Mouse (Mus musculus) heart, postnatal 4 days (tissue): ENCODE data around the gene Ndfip2. TPM values are rescaled to one million over a fixed set of nuclear protein-coding genes. Genes with fewer than 3 reads are reported as not detected.

Source experiments
- DNase-seq: peaks from one replicate; pipeline ENCODE4 v3.0.0; 2021
- total RNA-seq, 2 experiments: library from RNA; stranded (reverse); gene quantifications; 2 replicates each; pipeline ENCODE4 v1.2.3; 2021

Ndfip2 gene
- total RNA-seq: 10 to 100 TPM; 33.9 to 35.4 TPM

DNA sequence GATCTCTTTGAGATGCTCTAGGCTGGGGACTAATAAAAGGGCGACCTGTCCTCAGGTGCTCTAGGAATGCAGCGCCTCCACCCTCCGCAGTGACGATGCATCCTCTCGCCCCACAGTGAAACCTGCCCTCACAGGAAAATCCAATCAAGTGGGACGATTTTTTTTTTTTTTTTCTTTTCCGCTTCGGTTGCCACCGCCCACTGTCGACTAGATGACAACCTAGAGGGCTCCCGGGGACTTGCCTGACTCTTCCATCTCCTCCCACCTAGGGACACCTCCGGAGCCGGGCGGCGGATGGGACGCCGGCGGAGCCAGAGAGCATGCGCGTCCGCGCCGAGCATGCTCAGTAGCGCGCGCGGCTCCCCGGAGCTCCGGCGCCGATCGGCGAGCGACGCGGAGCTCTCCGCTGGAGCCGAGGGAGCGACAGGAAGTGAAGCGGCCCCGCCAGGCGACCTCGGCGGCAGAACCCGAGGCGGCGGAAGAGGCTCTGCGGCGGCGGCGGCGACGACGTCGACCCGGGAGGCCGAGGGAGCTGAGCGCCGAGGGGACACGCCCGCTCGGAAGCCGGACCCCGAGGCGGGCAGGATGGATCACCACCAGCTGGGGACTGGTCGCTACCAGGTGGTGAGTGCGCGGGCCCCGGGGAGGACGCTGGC, at the start of gene Ndfip2:
Gene Ndfip2, plus strand, starts transcription at position 195 of the 656 bp plus-strand sequence.
- peak; percentile 88 for DNase-seq

DNA sequence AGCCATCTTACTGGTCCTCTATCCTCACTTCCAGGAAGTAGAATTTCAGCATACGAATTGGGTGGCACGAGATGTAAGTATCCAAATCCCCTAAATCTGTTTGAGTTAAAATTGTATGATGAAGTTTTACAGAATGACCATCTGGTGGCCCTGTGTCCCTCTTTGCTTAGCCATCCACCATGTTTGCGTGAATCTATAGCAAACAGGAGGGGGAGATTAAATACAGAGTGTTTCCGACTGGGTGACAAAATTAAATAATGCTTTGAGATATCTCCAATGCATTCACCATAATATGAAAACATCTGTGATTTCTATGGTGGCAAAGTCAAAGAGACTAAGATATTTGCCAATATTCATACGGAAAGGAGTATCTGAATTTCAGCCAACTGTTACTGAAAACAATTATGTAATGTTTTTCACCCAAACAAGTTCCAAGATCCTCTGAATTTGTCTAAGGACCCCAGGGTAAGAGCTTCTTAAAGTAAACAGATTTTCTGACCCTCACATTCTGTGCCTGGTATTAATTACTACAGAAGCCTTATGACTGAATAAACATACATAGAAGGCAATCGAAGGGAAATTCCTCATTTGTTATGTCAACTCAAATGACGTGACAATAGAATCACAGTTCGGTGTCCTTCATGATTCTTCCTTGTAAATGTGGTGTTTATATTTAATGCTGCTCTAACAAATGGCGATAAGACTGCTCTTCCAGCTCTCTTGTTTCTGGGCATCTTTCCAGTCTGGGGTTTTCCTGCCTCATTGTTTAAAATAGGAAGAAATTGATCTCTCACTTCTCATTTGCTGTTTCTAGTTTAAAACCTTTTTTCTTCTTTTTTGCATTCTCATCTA, 38.6 kb upstream of the Ndfip2 start:
- DNase-seq: no peak

DNA sequence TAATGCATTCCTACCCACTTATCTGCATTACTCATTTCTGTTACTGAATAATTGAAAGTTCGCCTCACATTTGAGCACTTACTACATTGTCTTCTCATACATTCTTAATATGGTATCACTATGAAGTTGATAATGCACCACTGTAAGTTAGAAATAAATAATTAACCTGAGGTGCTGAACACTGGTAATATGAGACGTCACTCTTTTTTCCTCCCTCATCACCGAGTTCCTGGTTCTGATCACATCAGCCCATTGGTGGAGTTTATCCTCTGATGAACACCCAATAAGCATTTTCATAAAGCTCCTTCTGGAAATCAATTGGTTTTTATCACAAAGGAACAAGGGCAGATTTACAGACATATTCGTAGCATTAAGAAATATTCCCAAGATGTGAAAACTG, 36.1 kb upstream of the Ndfip2 start:
- no peak for DNase-seq

DNA sequence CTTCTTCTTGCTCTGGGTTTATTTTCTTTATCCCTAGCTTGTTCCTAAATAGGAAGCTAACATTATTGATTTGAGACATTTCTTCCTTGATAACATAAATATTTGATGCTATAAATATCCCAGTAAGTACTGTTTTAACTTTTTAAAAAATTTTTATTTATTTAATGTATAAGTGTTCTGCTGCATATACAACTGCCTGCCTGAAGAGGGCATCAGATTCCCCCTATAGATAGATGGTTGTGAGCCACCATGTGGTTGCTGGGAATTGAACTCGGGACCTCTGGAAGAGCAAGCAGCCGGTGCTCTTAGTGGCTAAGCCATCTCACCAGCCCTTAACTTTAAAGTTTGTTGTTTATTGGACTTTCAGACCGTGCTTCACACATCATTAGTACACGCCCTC, 32.6 kb upstream of the Ndfip2 start:
- DNase-seq: no peak

DNA sequence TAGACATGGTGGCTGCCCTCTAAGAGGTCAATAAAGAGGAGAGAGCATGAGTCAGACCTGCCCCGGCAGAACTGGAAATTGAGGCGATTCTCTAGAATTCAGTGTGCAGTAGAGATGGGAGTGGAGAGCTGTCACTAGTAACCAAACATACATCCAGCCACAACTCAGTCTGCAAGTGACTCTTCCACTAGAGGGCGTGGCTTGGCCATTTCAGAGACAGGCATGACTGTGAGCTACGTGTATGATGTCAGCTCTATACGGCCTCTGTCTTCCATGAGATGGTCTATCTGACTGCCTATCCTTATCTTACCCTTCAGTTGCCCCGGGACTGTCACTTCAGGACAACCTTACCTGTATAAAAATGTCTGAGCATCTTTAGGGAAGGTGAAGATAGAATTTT, 26.0 kb upstream of the Ndfip2 start:
- DNase-seq: peak; percentile 10

DNA sequence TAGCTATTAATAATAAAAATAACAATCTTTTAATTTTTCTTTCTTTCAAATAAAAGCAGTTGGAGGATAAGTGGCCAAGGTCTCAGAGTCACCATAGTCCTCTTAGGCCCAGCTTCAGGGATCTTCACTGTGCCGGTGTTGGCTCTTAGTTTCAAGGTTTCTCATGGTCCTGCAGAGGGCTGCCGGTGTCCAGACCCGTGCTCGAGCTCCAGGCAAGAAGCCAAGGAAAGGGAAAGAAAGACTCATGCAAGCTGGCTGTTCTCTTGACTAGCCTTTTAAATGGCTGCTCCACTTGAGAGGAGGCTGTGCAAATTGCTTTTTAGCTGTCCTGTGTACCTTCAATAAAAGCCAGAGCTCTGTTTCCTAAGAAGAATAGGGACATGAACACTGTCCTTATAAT, 21.8 kb upstream of the Ndfip2 start:
- DNase-seq: peak; percentile 44

DNA sequence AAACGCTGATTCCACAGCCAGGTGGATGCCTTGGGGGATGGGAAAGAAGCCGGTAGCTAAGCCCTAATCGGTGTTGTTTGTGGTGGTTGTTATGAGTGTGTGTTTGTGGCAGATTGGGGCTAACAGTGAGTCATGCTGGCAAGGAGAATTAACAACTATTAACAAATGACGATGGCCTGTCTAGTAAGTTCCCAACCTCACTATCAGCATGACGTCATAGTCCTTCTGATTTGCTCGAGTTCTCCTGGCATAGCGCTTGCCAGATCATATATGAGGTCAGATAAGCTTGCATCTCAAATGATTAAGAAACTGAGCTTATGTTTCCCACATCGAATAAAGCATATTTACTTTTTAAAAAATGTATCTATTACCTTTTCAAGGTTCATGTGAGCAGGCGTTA, 20.6 kb upstream of the Ndfip2 start:
- no peak for DNase-seq

DNA sequence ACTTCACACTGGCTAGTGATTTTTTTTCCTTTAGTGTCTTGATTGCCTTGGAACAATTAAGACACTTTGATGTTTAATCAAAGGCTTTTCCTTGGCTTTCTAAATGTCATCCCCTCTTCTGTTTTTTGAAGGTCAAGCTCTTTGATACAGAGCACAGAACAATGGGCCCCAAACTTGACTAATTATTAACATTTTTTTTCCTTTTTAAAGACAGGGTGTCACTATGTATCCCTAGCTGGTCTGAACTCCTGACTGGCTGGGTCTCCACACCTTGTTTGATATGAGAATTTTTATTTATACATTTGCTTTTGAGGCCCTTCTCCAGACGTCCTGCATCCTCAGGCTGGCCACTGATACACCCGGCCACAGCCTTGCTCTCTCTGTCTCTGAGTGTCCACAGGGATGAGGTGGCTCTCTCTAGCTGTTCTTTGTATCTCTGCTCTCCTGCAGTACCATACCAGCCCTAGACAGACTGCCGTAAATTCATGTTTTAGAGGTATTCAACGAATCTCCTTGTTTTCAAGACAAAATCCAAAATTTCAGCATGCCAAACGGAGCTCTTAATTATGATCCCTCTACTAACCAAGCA, 19.8 kb upstream of the Ndfip2 start:
- DNase-seq: no peak

DNA sequence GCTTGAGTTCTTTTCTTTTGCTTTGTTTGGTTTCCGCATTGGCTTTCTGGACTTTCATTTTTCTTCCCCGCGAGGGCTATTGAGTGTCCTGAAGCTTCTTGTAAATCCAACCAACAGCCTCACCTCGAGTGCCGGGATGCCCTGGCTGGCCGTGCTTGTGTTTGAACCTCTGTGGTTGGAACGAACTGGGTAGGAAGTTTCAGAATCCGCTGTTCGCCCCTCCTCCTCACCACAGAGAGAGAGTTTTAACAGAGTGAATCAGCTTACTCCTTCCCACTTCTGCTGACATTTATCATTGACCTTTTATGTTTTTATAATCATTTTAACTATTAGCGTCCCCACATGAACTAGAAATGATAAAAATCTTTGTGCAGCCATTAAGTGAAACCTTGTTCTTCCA, 18.3 kb upstream of the Ndfip2 start:
- DNase-seq: no peak

DNA sequence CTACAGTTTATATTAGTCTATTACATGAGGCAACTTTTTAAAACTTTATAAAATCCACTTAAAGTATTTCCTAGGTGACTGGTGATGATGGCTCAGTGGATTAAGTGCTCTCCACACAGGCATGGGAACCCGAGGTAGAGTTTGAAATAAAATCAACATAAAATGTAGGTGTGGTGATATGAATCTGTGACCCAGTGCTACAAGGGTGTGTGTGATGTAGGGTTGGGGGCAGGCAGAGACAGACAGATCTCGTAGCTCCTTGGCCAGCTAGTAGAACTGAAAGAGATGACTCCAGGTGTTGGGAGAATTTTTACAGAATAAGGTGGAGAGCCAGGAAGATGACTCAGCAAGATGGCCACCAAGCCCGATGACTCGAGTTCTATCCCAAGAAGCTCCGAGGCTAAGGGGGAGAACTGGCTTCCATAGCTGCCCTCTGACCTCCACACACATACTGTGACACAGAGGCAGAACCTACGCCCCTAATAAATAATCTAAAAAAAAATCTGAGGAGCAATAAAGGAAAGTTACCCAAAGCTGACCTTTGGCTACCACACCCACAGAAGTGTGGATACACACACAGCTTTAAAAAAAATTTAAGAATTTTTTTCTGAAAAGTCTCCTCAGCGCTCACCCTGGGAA, 14.4 kb upstream of the Ndfip2 start:
- no peak for DNase-seq

DNA sequence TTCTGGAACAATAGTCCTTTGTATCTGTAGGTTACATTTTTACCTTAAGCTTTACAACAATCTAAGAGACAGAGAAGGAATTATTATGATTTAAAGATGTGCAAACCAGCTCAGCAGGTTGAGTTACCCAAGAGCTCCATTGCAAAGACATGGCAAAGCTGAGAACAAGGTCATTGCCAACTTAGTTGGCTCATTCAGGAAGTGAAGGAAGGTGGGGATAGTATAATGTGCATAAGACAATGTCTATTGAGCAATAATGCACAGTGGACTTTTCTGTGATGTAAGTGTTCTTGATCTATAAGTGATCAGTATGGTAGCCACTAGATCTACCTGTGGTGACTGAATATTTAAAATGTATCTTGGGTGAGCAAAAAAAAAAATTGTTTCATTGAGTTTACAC, 7.3 kb upstream of the Ndfip2 start:
- DNase-seq: no peak

DNA sequence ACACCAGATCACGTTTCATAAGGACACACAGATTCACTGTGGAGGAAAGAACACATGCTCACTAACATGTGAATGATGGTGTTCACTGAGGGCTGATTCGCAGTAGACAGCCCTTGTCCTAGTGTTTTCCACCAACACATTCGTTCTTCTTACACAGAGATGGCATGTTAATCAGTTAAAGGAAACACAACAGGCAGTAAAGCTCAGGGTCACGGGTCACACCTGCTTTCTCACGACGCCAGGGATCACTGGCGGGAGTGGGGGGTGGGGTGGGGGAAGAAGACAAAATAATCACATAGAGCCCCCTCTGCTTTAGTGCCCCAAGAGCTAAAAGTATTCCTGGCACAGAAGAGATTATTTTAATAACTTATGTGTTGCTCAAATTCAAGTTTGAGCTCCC, 5.1 kb upstream of the Ndfip2 start:
- DNase-seq: no peak

DNA sequence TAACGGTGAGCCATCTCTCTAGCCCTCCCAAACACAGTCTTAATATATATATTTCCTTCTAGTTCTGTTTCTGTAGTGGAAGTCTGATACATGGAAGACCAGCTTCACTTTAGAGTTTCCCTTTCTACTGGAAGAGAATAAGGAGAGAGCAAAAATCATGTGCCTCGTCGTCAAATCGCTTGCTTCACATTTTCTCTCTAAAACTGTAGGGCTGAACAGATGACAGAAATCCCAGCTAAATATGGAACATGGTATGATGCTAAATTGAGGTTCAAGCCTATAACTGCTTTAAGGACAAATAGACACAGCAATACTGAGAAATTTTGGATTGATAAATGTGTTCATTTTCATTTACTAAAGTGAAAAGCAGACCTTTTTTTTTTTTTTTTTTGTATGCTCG, 4.0 kb upstream of the Ndfip2 start:
- no peak for DNase-seq

DNA sequence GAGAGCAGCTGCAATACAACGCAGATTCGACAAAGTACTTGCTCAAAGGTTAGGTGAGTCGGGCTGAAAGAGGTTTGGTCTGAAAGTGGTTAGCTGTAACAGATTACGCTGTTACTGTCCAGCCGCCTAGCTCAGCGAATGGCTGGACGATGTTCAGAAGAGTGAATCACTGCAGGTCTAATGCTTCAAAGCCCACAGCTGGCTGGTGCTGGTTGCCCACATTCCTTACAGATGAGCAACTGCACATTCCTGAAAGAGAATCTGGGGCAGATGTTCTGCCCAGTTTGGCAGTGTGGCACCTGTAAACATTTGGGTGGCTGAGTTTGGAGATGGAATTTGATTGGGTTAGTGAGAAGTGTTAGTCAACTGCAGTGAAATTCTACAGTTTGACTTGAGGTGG, 2.8 kb upstream of the Ndfip2 start:
- no peak for DNase-seq

DNA sequence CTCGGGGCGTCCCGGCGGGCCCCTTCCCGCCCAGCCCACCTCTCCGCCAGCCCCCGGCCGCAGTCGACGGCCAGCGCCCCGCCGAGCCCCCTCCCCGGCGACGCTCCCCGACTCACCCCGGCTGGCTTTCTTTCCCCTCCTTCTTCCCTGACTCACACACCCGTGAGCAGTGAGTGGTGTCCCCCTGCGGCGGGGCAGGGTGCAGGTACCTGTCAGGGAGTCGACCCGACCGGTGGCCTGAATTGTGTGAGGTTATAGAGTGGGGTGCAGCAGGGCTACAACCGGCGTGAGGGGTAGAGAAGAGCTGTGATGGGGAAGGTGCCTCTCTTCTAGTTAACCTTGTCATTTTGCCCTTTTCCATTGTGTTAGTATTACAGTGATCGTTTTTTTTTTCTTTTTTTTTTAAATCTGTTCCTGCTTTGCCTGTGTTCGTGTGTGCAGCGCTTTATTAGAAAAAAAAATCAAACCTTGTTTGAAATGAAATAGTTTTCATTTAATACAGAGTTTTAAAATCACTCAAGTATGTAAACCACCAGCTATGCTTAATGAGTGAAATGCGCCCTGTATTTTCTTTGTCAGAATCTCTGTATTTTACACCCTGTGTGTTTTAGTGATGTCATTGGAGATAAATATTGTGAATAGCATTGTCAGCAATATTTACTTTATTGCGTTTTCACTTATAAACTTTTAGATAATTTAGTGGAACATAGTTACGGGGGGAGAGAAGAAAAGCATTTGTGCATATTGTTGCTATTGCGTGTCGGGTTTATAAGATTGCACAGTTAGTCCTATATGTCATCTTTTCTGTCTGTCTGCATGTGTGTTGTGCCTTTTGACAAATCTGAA, 885 bp downstream of the Ndfip2 start:
- DNase-seq: peak; percentile 39

DNA sequence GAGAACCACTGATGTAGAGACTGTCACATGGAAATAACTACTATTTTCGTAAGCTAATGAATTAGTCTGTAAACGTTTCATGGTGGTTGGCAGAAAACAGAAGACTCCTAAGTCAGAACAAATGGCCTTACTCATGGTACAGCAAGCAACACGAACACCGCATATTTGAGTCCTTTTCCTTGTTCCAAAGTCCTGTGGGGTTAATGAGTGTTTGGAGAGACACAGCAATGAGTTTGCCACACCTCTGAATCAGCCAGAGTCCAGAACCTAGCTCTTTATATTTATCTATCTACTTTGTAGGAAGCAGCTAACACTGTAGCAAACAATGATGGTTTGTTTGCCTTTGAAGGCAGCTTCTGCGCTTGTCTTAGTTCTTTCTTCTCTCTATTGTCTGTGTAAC, 4.5 kb downstream of the Ndfip2 start:
- no peak for DNase-seq

DNA sequence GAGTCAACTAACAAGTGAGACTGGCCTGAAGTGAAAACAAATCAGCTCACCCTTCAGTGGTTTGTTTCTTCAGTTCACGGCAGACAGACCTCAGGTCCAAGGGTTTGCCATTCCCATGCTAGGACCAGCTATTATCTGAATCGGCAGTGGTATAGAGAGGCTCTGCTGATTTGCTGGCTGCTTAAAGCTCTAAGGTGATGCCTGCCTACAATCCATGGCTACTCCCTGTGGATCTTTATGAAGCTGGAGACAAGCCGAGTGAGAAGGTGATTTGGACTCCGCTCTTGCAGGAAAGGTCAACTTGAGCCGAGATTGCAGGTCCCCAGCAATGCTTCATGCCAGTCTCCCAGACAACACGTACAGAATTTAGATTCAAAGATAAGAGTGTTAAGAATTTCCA, 8.7 kb downstream of the Ndfip2 start:
- no peak for DNase-seq

DNA sequence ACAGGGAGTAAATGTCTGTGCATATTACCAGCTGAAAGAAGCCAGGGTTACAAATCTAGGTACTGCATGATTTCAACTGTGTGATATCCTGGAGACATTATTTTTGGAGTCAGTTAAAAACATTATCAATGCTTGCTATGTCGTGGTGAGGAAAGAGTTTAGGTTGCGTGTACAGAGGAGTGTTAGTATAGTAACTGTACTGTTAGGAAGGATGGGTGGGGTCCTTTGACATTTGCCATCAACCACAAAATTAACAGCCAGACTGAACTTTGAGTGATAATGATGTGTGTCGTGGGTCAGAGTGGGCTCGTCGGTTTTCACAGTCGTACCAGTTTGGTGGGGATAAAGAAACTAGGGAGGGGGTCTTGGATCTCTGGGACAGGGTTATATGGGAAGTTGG, 13.7 kb downstream of the Ndfip2 start:
- DNase-seq: no peak

DNA sequence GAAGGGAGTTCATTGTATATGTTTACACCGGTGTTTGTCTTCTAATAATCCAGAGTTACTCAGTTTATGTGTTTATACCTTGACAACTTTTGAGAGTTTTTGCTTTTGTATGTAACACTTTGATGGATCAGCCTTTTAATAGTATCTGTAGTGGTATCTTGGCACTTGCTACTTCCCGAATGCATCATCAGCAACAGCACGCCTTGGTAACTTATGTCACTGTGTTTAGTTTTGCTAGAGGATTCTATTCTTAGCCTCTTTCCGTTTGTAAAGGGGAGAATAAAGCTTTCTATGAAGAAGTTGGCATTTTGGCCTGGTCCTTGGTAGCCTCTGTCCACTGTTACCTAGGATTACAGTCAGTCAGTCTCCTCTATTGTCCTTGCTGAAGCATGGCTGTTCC, 14.2 kb downstream of the Ndfip2 start:
- DNase-seq: no peak

DNA sequence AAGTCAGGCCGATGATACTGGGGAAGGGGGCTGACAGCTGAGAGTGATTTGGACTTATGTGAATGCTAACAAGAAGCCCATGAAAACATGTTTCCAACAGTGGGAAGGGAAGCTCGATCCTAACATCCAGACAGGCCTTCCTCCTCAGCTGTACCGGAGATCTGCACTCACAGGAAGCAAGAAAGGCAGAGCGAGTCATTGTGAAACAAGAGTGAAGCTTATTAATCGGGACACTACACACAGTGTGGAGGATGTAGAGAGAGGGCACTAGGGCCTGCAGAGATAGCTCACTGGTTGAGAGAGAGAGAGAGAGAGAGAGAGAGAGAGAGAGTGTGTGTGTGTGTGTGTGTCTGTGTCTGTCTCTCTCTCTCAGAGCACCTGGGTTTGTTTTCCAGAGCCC, 16.8 kb downstream of the Ndfip2 start:
- no peak for DNase-seq

DNA sequence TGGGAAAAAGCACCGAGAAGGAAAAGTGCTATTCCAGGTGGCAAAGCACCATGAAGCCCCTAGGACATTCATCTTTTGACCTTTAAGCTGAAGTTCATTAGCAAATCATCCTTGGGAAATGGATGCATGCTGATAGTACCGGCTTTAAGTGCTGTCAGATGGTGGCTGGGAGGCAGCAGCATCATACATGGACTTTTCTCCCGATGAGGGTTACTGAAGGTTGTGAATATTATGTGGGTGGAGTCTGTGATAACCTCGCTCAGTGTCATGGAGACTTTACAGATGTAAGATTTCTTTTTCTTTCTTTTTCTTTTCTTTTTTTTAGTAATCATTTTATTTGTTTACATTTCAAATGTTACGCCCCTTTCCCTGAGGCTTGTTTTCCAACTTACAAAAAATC, 18.9 kb downstream of the Ndfip2 start:
- no peak for DNase-seq

DNA sequence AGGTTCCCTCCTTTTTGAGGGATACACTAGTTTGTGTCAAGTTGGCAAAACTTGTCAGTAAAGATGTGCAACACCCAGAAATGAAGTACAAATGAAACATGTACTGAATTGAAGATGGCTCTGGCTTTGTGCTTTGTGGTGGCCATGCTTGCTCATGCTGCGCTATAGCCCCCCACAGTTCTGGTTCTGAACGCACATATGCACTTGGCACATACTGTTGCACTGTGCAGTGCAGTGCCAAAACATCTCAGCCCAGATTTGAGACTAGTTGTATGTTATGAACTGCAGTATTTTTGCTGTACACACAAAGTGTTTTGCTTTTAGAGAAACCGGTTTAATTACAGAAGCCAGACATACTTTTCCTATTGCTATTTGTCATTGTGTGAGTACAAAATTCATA, 25.7 kb downstream of the Ndfip2 start:
- no peak for DNase-seq
